Mouse (Mus musculus) E14TG2a.4 (cell line): ENCODE results near the gene Cd207.
"Not testable (repeated sequence)": the region's sequence is repeated elsewhere in the genome, so short reads cannot be mapped to it uniquely, and the experiment has no call there.

Experiments
- CTCF ChIP-seq: conservative IDR thresholded peaks from 2 replicates; pipeline ENCODE4 v1.5.1; 2014; ENCODE audit warnings: low read length
- NANOG ChIP-seq: IDR thresholded peaks from 2 replicates; pipeline ENCODE4 v1.6.1; 2014; ENCODE audit warnings: borderline replicate concordance, low read length, mixed read lengths
- POU5F1 ChIP-seq: IDR thresholded peaks from 2 replicates; pipeline ENCODE4 v1.6.1; 2014; ENCODE audit warnings: low read length, borderline replicate concordance

- TF ChIP-seq CTCF, POU5F1, NANOG: not testable (repeated sequence)
These were observed 43.6 kb downstream of the Cd207 start for GRCm38 (mm10) chr6:83634106-83634505.
